Mouse (Mus musculus) spleen, postnatal 4 days (tissue): ENCODE data around the gene Mapk1.
"Not testable (repeated sequence)": the region's sequence is repeated elsewhere in the genome, so short reads cannot be mapped to it uniquely, and the experiment has no call there.

Experiments
- DNase-seq, 2 experiments: peaks; one replicate each; pipeline ENCODE4 v3.0.0; 2022; ENCODE audit warnings: low spot score in 2 of 2

Mapk1 gene

DNA sequence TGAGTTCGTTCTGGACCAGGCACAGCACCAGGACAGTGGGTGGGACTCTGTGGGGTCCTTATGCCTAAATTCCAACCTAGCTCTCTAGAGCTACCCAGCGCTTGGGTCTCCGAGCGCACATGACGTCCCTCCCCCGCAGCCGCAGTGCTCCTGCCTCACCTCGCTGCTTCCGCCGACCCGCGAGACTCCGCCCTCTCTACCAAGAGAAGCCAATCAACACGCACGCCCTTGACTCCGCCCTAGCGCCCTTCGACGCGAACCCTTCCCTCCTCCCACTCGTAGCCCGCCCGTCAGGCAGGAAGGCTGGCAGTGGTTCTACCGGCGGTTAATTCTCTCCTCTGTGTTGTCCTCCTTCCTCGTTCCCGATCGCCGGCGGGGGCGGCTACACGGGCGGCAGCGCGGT is at the start of gene Mapk1:
Gene Mapk1, plus strand, starts transcription at position 252 of the 403 bp plus-strand sequence.
- DNase-seq, result peak; percentile 96 to 98

DNA sequence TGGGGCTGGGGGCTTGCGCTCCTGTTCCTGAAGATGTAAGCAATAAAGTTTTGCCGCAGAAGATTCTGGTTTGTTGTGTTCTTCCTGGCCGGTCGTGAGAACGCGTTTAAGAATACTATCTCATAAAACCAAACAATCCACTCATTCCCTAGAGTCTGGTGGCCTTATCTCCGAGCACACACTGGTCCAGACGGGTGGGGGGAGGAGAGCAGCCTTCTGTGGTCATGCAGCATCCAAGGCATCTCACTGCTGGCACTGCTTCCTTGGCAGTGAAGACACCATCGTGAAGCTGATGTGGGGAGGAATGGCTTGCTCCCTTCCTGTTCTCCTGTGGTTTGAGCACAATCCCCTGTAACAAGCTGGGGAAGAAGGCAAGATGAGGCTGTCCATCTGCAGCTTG is 43.6 kb upstream of the Mapk1 start:
- no peak for DNase-seq

DNA sequence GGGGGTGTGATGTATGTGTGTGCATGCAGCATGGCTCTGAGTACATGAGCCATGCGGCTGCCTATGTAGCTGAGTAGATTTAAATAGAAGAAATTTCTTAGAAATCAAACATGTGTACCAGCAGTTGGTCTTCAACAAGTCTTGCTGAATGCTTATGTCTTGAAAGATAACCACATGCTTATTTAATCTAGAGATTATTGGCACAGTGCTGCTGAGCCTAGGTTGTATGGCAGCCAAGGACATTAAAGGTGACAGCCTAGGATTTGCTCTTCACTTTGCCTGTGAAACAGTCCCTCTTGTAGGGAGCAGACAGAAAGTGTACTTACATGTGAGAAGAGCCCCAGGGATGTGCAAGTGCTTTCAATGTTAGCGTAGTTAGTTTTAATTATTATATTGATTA is 42.1 kb upstream of the Mapk1 start:
- DNase-seq, result no peak

DNA sequence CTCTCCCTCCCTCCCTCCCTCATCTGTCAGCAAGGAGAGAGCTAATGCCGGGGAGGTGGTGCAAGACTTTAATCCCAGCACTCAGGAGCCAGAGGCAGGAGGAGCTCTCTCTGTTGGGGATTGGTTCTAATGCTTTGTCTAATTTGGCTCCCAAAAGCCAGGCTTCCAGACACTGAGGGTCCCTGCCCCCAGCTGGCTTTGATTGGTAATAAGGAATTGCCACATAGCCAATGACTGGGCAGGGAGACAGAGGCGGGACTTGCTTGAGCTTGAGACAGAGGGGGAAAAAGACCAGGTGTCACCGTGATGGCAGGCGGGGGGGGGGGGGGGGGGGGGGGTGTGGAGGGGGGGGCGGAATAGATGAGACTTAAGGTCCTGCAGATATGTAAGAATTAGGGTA is 24.6 kb upstream of the Mapk1 start:
- no peak for DNase-seq

DNA sequence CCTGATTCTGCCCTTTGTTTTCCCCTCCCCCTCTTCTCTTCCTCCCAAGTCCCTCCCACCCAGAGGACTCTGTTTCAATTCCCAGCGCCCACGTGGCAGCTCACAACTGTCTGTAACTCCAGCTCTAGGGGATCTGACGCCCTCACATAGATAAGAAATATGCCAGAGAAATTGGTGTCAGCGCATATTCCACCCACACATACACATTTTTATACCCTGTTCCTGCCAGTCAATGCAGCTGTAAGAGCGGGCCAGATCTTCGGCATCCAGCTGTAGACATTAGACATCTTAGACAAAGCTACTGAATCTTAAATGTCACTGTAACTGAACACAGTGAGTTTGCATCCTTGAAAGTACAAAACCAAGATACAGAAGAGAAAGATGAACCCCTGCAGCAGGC is 23.3 kb upstream of the Mapk1 start:
- no peak for DNase-seq

DNA sequence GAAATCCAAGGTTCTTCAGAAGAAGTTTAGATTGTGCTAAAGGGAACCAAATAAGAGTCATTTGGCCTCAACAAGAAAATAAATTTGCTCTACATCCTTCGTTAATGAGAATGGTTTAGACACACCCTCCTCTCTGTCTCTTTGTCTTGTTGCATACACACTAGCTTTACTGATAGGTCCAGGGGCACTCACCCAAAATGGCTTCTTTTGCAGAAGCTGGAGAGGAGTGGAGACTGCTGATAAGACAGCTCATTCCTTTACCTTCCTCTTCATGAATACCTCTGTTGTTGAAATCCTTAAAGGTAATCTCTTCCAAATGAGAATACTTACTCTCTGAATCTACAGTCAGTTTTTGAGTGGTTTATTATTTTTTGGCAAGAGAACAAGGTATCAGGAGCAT is 18.0 kb upstream of the Mapk1 start:
- DNase-seq, result no peak

DNA sequence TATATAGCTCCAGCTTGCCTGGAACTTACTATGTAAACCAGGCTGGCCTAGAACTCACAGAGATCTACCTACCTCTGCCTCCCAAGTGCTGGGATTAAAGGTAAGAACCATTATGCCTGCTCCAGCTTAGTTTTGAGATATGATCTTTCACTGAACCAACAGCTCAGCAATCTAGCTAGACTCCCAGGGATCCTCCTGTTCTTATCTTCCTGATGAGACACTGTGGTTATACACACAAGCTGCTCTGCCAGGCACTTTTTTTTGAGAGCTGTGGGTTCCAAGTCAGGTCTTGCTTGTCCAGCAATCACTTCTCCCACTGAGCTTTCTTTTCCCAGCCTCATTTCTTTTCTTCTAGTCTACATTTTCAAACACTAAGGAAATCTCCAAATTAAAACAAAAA is 16.9 kb upstream of the Mapk1 start:
- DNase-seq, result no peak

DNA sequence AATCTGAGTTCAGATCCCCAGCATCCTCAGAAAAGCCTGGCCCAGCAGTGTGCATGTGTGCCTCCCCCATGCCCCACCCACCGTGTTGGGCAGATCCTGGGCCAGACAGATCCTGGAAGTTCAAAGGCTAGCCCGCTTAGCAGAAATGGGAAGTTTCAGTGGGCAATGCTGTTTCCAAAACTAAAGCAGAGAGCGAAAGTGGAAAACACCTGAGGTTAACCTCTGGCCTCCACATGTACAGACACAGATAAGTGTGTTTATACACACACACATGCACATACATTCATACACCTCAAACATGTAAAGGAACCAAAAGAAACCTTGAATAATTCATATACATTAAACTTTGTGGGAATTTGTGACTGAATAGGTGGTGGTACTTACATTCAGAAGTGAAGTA is 5.1 kb upstream of the Mapk1 start:
- no peak for DNase-seq

DNA sequence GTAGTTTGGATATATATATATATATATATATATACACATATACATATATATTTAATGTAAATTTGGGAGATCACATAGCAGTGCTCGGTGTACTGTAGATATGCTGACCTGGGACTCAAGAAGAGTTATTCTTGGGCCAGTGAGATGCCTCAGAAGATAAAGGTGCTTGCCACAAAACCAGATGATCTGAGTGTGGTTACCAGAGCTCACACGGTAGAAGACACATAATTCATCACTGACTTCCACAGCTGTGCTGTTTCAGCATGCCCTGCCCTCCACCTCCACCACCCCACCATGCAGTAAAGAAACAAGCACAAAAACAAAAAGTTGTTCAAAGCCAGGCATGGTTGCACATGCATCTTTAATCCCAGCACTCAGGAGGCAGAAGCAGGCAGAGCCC is 4.4 kb upstream of the Mapk1 start:
- DNase-seq, result no peak

DNA sequence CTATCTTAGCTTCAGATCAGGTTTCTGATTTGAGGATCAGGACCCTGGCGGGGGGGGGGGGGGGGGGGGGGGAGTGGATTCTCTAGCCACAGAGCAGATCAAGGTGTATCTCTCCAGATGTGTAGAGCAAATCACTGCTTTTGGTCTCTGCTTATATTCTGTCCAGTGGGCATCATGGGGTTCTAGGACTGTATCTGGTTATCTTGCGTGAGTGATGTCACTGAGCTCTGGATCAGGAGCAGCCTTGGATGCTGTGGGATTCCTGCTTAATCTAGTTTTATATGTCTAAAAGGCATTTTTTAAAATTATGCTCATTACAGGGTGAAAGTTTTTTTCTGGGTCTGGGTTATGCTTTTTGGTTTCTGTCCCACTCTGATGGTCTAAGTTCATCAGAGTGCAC is 546 bp upstream of the Mapk1 start:
- DNase-seq, result no peak

DNA sequence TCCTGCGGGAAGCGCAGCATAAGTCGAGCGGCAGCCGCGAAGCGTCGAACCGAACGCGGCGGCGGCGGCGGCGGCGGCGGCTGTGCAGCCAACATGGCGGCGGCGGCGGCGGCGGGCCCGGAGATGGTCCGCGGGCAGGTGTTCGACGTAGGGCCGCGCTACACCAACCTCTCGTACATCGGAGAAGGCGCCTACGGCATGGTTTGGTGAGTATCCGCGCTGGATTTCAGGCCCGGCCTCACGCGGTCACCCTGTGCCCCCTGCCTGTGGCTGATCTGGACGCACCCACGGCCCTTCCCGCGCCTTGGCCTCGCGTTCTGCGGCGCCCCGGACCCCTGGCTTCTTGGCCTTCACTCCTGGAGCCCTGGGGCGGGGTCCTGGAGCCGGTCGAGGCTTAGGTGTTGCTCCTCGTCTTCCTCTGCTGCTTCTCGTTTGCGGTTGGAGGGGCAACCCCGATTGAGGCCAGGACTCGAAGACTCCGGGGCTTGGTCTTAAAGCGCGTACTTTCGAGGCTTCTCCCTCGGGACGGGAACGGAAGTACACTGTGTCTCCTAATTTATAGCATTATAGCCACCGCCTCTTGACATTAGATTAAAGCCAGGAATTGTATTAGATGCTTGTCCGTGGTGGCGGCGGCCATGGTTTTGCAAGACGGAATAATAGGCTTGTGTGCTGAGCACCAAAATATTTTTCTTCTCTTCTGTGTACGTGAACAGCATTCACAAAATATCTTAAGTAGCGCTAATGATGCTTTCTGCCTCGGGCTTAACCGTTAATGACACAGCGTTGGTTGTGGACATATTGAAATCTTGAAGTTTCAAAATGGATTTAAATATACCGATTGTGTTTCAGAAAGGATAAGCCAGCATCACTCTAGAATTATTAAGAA is 596 bp downstream of the Mapk1 start:
- DNase-seq, result peak; percentile 64 to 83

DNA sequence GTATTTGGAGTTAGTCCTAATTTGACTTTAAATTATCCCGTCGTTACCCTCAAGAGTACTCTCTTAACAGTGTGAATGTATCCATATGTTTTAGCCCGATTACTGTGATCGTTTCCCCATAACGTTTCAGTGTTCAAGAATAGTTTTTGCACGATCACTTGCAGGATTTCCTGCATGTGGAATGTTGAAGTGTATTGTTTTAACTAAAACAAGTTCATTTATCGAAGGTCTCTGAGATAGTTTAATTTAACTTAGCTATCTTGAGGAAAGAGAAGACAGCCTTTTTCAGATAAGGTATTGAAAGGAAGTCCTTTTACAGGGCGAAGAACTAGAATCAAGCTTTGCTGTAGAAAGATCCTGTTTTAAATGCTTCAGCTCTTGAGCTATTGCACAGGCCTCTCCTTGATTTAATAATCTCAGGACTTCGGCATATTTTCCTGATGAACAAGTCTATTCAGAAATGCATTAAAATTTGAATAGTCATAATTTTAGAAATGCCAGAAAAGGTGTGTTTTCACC is 1.3 kb downstream of the Mapk1 start:
- DNase-seq, result no peak

DNA sequence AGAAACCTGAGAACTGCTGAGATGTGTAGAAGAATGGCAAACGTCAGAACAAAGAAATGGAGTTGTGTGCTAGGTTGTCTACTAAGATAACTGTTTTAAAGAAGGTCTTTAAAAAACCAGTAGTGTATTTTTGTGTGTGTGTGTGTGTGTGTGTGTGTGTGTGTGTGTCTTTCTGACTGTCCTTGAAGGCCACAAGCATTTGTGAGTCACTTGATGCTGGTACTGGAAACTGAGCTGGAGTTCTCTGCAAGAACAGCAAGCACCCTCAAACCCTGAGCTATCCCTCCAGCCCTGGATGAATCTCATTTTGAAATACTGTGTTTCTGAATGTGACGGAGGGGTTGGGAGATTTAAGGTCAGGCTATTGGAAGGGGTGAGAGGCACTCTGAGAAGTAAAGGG is 4.1 kb downstream of the Mapk1 start:
- no peak for DNase-seq

DNA sequence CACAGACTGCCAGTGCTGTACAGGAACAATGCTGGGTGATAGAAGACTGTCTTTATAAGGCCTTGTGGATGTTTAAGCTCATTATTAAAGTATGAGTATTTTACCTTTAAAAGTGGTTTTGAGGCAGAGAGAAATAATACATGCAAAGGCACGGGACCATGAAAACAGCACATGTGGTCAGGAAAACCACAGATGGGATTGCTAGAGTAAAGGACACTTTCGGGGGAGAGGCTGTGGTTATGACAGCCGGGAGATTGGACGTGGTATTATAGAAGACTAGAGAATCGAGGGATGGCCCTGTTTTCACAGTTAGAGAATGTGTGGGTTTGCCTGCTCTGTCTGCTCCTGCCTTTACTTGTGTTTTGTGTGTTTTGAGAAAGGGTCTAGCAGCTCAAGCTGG is 5.7 kb downstream of the Mapk1 start:
- DNase-seq, result no peak

DNA sequence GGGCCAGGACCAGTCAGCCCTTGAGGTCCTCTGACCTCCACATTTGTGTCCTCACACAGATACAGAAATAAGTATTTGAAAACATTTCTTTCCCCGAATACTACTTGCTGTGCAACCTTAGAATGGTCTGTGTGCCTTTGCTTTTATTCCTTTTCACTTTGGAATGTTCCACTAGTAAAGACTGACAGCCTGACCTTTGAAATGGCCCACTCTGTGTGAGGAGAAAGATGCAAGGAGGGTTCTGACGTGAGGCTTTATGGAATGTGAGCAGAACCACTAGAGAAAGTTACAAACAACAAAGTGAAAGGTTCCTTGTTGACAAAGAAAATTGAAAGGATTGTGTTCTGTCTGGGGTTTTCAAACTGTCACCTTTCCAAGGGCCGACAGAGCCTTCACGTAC is 6.8 kb downstream of the Mapk1 start:
- no peak for DNase-seq

DNA sequence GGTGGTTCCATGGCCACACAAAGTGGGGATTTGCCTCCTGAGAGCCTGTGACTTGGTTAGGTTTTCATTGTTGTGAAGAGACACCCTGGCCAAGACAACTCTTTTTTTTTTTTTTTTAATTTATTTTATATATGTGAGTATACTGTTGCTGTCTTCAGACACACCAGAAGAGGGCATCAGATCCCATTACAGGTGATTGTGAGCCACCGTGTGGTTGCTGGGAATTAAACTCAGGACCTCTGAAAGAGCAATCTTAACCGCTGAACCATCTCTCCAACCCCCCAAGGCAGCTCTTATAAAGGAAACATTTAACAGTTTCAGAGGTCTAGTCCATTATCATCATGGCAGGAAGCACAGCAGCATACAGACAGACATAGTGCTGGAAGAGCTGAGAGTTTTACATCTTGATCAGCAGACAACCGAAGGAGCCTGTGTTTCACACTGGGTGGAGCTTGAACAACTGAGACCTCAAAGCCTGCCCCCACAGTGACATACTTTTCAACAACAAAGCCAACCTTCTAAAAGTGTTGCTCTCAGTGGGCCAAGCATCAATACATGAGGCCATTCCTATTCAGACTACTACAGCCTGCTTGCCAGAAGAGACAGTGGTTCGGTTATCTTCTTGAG is 11.4 kb downstream of the Mapk1 start:
- no peak for DNase-seq

DNA sequence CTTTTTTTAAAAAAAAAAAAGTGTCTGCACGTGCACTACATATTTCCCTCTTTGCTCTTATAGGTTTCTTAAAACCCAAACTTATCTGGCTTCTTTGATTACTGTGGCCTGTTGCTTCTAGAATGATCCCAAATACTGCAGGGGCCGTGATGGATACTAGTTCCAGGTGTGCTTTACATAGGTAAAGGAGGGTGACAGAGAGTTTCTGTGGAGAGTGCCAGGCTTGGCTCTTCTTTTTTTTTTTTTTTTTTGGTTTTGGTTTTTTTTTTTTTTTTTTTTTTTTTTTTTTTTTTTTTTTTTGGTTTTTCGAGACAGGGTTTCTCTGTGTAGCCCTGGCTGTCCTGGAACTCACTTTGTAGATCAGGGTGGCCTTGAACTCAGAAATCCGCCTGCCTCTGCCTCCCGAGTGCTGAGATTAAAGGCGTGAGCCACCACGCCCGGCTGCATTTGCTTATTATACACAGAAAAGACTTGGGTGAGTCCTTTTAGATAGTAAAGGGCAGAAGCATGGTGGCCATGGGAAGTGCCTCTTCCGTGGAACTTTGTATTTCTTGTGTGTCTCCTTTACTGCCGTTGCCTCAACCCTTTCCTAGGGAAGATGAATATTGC is 13.0 kb downstream of the Mapk1 start:
- not testable (repeated sequence) for DNase-seq

DNA sequence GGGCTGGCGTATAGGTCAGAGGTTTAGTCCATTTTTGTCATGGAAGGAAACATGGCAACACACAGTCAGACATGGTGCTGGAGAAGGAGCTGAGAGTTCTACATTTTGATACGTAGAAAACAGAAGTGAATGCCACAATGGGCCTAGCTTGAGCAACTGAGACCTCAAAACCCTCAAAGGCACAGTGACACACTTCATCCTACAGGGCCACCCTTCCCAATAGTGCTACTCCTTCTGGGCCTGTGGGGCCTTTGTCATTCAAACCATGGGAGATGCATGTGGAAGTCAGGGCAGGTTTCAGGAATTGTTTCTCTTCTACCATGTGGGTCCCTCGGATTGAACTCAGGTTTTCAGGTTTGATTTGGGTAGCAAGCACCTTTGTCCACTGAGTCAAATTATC is 17.9 kb downstream of the Mapk1 start:
- DNase-seq, result no peak

DNA sequence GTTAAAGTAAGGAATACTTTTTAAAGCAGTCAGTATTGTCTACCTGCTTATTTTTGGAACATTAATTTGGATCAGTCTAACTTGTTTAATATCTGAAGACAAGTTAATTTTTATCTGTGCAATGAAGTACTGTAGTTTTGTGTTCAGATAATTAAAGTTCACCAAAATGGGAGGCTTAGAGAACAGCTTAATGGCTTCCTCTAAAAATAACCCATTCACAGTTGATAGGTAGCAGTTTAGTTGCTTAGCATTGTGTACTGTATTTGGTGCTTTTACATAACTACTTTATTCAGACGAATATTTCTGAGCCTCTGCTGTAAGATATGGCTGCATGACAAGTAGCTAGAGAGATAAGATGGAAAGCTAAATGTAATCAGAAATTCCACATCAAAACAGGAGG is 23.9 kb downstream of the Mapk1 start:
- no peak for DNase-seq

DNA sequence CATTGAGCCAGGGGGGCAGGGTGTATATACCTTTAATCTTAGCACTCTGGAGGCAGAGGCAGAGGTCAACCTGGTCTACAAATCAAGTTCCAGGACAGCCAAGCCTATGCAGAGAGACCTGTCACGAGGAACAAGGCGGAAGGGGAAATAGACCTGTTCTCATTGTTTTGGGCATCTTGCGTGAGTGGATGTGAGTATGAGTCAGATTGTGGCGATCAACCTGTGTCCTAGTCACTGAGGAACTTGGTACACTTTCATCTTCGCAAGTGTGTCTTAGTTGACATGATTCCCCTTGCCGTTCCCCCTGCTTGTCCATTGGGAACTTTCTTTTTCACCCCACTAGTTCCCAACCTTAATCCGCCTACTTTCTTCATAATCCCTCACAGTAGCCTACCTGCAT is 26.9 kb downstream of the Mapk1 start:
- no peak for DNase-seq

DNA sequence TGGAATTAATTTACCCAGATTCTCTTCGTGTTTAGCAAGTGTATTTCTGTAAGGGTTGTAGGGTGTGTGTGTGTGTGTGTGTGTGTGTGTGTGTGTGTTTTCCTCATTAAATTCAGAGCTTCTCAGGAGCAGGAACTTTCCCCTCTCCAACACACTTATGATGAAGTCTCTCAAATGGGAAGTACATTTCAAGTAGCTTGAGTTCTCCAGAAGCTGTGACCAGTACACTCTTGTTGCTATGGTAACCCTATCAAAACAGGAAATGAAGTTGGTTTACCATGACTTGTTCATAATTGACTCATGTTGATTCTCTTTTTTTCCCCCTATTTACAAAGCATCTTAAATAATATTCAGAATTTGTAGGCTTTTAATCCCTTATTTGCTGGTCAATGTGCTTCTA is 29.4 kb downstream of the Mapk1 start:
- no peak for DNase-seq

DNA sequence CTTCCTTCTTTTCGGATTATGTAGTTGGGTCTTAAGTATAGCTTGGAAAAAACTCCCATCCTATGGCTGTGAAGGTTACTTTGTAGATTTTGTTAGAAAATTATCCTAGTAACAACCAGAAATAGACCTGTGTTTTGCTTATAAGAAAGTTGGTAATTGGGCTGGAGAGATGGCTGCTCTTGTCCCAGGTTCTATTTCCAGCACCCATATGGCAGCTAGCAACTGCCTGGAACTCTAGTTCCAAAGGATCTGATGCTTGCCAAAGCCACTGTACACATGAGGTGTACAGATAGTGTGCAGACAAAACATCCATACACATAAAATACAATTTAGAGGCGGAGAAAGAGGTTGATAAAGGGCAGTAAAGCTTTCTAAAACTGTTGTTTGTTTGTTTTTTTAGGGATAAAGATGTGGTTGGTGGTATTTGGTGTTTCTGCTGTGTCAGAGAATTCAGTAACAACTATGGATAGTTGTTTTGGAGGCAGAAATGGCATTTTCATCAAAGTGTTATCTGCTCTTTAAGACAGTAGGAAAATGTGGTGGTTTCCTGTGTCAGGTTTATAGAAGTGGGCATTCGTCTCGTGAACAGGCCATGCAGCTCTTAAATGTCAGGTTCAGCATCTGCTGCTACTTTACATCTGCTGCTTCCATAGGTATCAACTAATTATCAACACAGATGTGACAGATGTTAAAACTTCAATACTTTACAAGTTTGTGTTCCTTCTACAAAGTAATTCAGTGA is 32.1 kb downstream of the Mapk1 start:
- DNase-seq, result no peak
